Mouse (Mus musculus): ENCODE results near the gene Clca2.

The Clca2 gene

DNA sequence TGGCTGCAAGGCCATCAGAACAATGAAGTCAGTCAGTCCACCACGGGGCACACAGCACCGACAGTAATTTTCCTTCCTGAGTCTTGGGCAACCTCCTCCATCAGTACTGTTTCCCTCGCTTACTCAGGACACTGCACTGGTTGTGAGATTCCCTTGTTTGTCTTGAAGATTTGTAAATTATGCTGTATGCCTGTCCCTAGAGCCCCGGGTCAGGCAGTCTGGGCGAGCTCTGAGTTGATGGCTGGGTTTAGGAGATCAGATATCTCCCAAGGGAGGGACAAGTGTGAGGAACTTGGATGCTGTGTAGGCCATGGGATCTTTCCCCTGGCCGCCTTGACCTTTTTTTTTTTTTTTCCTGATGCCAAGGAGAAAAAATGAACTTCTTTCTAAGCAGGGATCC lies at the start of gene Clca2:
Clca2 (minus strand) TSS at position 153 of the 400 bp plus-strand sequence.
- no peak for DNase-seq

DNA sequence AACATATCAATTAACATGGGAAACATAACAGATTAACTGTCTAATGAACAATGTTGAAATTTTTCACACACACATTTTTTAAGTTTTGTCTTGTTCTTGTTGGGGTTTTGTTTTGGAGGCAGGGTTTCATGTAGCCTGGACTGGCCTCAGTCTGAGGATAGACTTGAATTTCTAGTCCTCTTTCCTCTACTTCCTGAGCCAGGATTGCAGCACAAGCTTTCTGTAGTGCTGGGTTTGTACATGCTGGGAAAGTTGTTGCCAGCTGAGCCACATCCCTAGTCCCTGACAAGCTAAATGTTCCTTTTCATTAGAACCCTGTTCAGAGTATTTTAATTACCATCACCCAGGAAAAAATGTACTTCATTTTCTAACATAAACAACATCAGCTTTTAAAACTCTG lies 48.7 kb upstream of the Clca2 start:
- no peak for DNase-seq

DNA sequence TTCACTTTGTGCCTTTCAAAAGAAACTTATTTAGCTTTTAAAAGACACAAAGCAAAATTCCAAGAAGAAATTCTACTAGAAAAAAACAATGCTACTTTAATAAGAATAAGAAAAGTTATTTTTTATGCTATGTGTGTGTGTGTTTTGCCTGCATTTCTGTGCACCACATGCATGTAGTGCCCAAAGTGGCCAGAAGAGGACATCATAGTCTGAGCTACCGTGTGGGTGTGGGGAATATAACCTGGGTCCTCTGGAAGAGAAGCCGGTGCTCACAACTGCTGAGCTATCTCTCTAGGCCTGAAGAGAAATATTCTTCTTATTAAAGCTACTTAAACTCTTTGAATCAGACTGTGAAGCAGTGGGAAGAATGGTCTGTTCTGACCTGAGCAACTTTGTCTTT lies 48.2 kb upstream of the Clca2 start:
- DNase-seq = peak in 1 of 2 experiments; percentile 10

DNA sequence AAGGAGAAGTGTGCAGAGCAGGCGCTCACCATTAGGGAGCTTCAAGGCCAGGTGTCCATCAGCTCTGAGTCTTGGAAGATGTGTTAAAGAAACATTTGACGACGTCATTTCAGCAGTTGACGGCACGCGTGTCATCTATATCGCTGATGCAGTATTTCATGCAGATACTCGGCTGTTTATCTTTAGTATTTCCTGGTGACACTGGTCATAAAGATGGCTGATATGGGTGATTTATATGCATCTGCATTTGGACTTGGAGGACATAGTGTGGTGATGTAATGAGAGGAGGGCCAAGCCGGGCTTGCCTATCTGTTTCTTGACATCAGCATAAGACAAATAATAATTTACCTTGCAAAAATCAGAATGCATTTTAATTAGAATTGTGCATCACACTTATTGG lies 47.6 kb upstream of the Clca2 start:
- DNase-seq = no peak

DNA sequence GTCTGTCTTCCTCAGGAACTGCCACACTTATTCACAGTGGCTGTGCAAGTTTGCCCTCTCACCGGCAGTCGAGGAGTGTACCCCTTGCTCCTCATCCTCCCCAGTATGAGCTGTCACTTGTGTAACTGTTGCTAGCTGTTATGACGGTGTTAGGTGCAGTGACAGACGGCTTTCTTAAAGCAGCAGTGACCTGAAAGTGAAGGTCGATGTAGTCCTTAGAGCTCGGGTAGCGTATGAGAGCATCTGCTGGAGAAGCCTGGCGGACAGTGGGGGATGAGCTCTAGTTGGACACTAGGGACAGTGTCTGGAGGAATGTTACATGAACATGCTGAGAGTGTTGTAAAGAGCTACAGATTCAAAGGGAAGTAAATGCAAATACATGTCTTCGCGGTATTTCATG lies 44.6 kb upstream of the Clca2 start:
- no peak for DNase-seq

DNA sequence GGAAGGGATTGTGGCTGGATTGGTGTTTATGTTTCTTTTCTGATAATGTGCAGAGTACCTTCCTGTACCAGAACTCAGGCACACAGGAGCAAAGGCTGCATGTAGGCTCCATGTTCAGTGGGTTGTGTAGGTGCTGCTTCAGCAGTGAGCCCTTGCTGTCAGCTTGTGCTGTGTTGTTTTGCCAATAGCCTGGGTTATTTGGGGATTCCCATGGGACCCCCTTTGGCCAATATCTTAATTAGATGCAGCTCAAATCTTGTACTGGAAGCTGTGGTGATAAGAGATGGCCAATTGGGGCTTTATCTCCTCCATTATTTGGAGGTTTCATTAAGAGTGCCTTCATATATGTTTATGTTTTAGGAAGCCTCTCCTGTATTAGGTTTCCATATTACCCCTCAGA lies 43.7 kb upstream of the Clca2 start:
- no peak for DNase-seq

DNA sequence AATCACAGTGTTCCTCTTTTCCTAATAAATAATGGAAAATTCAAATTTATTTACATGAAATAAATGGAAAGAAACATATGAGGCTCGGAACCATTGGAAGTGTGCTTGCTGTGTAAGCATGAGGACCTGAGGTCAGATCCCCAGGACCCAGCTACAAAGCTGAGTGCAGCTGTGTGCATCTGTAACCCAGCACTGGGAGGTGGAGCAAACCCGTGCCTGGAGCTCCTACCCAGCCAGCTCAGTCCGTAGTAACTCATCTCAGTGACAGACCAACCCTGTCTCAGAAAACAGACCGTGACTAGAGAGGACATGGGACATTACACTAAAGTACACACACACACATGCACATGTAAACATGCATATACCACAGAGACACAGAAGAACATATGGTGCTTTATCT lies 41.0 kb upstream of the Clca2 start:
- no peak for DNase-seq

DNA sequence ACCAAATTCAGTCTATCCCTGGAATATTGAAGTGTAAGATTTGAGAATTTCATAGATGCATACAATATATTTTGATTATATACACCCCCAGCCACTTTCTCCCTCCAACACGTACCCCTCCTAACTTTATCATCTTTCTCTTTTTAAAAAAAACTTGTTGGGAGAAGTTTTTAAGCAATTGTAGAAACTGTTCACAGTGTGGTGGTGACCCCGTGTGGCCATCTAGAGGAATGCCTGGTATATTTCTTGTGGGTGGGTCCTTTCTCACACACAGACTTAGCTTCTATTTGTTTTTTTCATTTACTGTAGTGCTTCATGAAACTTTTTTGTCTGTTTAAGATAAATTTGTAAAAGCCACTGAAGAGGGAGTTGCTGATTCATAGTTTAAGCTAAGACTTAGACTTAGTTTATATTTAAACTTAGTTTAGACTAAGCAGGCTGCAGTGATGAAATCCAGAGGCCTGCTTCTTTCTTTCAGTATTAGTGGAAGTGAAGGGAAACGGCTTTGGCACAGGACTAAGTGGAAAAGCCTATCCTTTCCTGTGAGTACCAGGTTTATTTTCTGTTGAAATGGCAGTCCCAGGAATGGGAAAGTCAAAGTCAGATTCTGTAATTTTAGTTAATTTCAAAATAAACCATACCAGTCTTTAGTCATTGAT lies 32.1 kb upstream of the Clca2 start:
- peak; percentile 37 to 48 for DNase-seq

DNA sequence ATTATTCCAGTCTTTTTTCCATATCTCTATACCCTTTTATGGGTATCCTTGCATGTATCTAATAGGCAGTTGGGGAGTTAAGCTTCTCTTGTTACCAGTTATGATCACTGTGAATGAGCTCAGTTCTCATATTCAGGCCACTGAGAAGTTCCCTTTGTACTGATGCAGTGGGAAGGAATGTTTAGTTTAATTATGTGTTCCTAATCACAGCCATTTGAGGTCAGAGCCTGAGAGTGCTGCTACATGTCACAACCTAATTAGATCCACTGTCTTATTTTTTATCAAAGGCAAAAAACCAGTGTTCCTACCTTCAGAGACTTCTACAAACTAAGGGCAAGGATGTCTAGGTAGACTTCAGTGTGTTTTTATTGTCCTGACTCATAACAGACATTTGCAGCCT lies 30.1 kb upstream of the Clca2 start:
- DNase-seq = no peak

DNA sequence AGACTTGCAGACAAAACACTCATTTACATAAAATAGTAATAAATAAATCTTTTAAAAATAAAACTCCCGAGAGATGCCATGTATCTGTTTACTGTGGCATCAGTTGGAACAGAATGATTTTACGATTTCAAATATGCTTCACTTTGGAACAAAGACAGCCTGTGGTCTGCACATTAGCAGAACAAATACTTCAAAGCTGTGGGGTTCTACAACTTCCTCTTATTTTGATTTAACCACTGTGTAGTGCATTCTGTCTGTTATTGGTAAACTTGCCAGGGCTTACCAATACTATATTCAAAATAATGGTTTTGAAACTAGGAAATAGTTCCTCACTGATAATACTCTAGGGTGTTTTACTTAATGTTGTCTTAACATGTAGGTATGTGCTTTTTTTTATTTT lies 27.4 kb upstream of the Clca2 start:
- DNase-seq = no peak

DNA sequence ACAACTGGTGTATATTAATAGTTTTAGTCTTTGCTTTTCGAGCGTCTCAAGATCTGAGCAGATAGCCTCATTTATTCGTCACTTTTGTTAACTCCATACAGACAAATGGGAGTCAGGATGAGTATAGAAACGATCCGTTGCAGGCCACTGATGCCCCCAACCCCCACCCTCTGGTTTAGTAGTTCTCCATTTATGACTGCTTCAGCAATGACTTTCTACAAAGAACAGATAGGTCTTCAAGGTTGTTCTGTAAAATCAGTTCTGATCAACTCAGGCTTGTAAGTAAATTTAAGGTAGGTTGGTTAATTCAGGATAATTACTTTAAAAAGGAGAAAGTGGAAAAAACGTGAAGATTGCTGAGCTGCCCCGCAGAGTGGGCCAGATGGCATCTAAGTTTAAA lies 20.2 kb upstream of the Clca2 start:
- DNase-seq = peak; percentile 27 to 35

DNA sequence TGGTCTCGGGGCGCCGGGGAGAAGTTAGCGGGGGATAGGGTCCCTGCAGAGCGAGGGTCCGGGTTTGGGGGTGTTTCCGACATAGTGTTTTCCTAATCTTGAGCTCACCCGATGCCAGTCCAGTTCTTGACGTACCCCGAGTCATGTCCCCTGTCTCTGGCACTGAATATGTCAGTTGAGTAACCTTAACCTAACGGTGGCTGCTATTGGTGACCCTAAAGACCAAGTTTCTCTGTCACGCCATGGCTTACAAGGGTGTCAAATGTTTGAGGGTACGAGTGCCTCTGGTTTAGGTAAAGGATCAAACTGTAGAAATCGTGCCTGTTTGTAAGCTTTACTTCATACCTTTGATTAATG lies 19.7 kb upstream of the Clca2 start:
- DNase-seq = no peak

DNA sequence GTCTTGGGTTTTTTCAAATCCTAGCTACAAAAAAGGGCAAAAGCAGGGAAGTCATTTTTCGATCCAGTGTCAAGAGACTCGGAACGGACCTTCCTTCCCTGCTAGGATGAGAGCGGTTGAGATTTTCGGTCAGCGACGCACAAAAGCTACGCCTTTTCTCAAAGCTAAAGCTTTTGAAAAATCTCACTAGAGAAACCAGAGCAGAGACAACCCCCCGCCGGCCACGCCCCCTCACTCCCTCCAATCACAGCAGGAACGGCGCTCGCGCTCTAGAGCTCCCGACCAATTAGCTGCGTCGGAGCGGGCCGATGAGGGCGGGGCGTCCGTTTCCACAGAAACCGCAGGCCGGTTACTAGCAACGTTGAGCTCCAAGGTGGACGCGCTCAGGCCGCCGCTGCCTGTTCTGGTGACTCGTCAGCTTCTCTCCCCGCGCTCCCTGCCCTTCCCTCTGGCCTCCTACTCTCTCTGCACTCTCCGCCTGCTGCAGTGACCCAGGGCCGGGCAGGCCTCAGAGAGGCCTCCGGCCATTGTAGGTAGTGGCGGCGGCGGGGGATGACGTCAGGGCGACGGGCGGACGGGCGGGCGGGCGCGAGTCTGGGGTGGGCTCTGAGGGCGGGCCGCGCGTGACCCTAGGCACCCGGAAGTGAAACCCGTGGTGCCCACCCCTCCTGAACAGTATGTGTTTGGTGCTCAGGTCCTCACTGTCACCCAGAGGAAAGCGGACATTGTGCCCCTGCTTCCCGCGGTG lies 19.2 kb upstream of the Clca2 start, which contains the start of gene Odf2l:
Odf2l (plus strand) TSS at position 335 of the 748 bp plus-strand sequence.
- peak; percentile 99 for DNase-seq

DNA sequence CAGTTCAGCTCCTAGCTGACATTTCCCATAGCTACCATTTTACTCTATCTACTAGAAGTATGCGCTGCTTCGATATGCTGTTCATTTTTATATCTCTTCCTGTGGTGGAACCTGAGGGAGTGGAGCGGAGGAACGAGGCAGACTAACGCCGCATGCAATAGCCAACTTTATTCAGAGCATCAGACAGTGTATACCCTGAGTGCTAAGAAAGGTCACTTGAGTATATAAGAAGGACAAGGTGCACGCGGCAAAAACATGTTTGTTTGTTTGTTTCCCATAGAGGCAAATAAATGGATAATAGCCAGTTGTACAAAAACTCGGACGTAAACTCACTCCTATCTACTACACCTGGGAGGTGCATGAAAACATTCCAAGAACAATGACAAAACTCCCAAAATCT lies 18.4 kb upstream of the Clca2 start:
- peak in 1 of 2 experiments; percentile 4 for DNase-seq

DNA sequence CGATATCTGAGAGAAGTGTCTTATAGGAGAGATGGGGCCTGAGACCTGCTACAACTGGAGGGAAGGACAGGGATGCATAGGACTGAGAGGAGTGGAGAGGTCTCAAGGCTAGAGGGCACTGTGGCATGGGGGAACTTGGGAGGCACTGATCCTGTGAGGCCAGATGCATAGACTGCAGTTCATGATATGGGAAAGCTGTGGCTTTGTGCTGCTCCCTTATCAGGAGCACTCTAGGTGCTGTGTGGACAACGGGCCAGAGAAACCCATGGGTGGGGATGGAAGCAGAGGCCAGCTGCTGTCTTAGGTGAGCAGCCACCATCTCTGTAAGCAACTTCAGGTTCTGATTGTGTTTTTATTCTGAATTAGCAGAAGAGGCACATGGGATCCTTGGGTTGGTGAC lies 15.9 kb upstream of the Clca2 start:
- DNase-seq = no peak

DNA sequence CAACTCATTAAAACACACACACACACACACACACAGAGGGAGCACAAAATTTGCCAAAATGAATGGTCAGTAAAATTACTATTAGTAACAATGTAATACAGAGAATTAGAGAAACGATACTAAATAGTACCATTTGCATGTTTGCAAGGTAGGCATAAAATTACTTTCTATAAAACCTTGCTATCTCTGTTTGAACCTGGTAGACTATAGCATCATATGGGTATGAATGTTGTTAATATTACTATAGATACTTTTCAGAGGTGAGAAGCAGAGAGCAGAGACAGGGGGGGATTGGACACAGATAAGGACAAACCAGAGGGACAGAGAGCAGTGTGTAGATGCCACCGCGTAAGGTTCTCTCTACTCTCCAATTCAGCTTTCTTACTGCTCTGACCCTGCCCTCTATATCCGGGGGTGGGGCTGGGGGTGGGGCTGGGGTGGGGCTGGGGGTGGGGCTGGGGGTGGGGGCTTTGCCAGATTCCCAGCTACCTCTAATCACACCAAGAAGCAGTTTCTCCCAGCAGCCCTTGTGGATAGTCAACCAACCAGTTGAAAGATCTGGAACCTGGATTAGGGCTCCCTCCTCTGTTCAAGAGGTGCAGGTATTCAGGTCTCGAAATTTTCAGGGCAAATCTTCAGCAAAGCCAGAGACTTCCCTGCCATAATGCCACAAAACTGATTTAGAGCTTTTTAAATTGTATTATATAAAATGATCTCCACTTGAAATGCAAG lies 6.7 kb upstream of the Clca2 start:
- no peak for DNase-seq

DNA sequence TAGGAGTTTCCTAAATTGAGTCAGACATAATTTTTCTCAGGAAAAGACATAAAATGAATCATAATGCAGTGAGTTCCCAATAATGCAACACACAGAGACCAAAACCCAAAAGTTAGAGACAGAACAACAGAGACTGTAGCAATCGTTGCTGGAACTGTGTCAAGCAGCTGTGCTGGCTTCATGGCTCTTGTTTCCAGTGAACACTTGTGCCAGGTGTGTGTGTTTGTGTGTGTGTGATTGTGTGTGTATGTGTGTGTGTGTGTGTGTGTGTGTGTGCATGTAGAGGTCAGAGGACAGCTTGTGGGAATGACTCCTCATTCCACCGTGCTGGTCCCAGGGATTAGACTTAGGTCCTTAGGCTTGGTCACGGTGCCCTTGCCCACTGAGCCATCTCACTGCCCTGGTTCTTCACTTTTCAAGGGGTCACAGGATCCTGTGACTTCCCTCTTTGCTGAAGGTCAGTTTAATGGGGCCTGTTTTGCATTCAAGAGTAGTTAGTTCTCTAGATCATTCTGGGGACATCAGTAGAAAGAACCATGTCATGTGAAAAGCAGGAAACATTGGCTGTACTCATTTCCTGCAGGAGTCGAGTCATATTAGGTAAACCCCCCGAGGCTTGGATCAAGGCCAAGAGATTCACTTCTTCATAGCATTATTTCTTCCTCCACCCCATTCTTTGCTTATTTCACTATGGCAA lies 6.0 kb upstream of the Clca2 start:
- no peak for DNase-seq

DNA sequence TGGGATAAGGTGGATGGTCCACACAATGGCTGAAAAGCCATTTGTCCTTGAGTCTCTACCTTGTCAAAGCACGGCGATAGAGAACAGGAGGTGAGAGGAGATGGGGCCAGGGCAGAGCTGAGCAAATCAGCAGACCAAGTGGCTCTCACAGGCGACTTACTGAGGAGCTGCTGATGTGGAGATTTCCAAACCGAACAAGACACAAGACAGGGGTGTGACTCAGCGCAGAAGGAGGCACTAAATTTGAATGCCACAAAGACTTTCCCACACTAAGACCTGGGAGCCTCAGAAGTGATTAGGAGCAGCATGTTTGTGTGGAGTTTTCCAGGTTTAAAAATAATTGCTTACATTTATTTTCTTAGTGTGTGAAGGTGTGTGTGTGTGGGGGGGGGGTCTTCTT lies 4.5 kb upstream of the Clca2 start:
- no peak for DNase-seq

DNA sequence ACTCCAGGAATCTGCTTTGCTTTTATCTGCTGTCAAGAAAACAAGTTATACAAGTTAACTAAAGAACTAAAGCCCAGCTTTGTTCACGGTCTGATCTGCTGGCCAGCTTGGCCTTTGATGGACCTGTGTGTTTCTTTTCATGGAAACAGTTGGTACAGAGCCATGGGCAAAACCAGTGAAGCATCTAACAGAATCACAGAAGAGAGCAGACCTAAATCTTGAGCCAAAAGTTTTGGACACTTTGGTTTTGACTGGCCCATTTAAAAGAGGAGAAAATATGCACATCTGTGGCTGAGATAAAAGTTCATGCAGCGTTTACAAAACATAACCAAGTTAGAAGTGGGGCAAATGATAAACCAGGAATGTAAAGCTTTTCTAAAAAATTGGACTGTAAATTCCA lies 4.1 kb upstream of the Clca2 start:
- no peak for DNase-seq

DNA sequence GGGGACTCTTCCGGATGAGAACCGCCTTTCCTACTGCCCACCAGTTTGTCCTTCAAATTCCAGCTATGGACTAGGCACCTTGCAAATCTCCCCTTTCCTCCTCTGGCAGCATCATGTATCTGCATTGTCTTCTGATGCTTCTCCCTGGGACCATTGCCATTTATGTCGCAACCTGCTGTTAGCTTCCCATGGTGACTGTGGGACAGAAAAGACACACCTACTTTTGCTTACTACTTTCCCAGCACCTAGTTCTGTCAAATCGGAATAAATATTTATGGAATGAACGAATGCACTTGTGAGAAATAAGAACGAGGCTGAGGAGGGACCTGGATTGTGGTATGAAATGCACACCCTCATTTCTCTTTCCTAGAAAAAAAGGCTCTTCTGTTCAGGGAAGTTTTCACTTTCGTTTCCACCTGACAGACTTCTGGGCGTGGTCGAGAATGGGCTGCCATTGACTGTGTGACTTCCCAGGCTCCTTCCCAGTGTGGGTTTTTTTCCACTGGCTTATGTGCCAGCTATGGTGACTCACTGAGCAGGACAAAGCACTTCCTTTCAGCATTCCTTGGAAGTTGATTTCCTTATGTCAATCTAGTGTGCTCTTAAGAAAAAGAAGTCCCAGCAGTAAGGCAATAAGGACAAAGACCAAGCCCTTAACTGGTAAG lies 2.8 kb upstream of the Clca2 start:
- DNase-seq = no peak

DNA sequence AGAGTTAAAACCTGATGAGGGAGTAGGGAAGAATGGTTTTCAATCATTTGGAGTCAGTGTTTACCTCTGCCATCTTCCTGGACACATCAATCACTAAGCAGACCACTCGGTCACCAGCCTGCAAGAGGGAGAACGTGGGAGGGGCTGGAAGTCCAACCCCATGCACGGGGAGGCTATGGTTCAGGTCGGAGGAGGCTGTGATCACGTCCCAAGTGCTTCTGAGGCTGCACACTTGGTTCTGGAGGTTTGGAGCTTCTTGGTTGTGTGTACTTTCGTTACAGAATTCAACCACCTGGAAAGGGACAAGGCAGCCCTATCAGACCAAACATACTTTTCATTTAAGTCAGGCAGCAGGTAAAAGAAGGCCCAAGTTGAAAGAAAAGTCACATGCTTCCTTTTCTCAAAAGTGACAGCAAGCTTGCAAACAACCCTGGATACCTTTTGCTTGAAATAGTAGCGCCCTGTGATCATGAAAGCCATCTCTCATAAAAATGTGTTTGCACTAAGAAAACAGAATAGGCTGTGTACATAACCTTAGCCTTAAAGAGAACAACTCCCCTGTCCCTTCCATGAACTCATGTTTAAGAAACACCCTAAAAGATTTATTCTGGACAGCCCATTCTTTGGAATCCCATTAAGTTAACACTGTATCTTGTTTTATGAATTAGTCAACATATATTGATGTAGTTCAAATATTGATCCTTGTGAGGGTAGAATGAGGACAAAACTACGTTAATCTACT lies 11.2 kb downstream of the Clca2 start:
- no peak for DNase-seq

DNA sequence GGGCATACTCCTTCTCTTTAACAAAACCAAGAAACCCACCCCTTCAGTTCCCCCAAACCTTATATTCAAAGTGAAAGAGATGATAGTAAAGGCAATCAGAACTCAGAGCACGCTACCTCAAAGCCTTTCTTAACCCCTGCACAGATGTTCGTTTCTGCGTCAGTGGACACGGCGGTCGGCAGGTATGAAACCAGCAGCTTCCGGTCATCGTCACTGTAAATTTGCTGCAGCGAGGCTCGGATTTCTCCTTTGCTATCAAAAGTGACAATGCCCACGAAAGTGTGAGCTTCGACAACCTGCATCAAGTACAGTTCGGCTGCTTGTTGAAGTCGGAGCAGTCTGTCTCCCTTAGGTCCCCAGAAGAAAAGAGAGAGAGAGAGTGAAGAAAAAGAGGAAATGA lies 13.1 kb downstream of the Clca2 start:
- no peak for DNase-seq

All from cerebellum, postnatal 14 days (tissue).